Mouse (Mus musculus) layer of hippocampus, adult 2 months (tissue): ENCODE results near the gene Dst. TPM values are rescaled to one million over a fixed set of nuclear protein-coding genes. Genes with fewer than 3 reads are reported as not detected.

Experiments used
- DNase-seq, 2 experiments: peaks; one replicate each; pipeline ENCODE4 v3.0.0; 2022; ENCODE audit warnings: low spot score in 2 of 2
- H3K27ac ChIP-seq: fragments of 200-600 bp; 2 replicates; pipeline ENCODE4 v1.8.1; 2022
- H3K4me3 ChIP-seq: fragments of 200-600 bp; 2 replicates; pipeline ENCODE4 v1.8.1; 2022; ENCODE audit warnings: mild to moderate bottlenecking
- CTCF ChIP-seq: fragments of 200-600 bp; conservative IDR thresholded peaks from 2 replicates; pipeline ENCODE4 v1.8.1; 2022; ENCODE audit warnings: antibody characterized with exemption, mild to moderate bottlenecking, moderate library complexity
- total RNA-seq, 2 experiments: library from RNA; stranded (reverse); gene quantifications; 2 replicates each; pipeline ENCODE4 v1.2.3; 2021

Gene Dst
- total RNA-seq, 2 experiments from 2014 or later = 206 to 207 TPM

- peak; percentile 82 for TF ChIP-seq CTCF
- Histone ChIP-seq H3K4me3 (no peak overlapping the region), H3K27ac (no peak overlapping the region)
- DNase-seq = peak; percentile 44 to 57
Measured at GRCm38 (mm10) chr1:33966328-33966727, 58.3 kb downstream of the Dst start.

- Histone ChIP-seq H3K27ac (no peak overlapping the region), H3K4me3 (no peak overlapping the region)
- no peak for TF ChIP-seq CTCF
- DNase-seq = no peak
Measured at GRCm38 (mm10) chr1:33967206-33967605, 59.2 kb downstream of the Dst start.

GRCm38 (mm10) chr1:33969910-33970309, 61.9 kb downstream of the Dst start:
- no peak overlapping the region for H3K4me3 ChIP-seq
- no peak for DNase-seq
- no peak for TF ChIP-seq CTCF
- no peak overlapping the region for H3K27ac ChIP-seq

- no peak for TF ChIP-seq CTCF
- no peak for DNase-seq
- Histone ChIP-seq H3K4me3 (no peak overlapping the region), H3K27ac (no peak overlapping the region)
Measured at GRCm38 (mm10) chr1:33974401-33974800, 66.4 kb downstream of the Dst start.

- no peak for DNase-seq
- no peak for TF ChIP-seq CTCF
Measured at GRCm38 (mm10) chr1:33975333-33975732, 67.3 kb downstream of the Dst start.

GRCm38 (mm10) chr1:33977832-33978231, 69.8 kb downstream of the Dst start:
- H3K4me3 ChIP-seq = no peak overlapping the region
- H3K27ac ChIP-seq = no peak overlapping the region
- TF ChIP-seq CTCF = no peak
- DNase-seq = no peak

More at GRCm38 (mm10) chr1:33975333-33975732, 67.3 kb downstream of the Dst start:
- Histone ChIP-seq H3K4me3 (no peak overlapping the region), H3K27ac (no peak overlapping the region)

- Histone ChIP-seq H3K4me3 (peak overlapping the region; percentile 36), H3K27ac (peak overlapping the region; percentile 32)
- TF ChIP-seq CTCF = no peak
- no peak for DNase-seq
Measured at GRCm38 (mm10) chr1:33980420-33980819, 72.4 kb downstream of the Dst start.

- DNase-seq = no peak
- TF ChIP-seq CTCF = no peak
- Histone ChIP-seq H3K4me3 (no peak overlapping the region), H3K27ac (no peak overlapping the region)
Measured at GRCm38 (mm10) chr1:33989643-33990042, 81.6 kb downstream of the Dst start.

- no peak overlapping the region for H3K27ac ChIP-seq
- DNase-seq = no peak
- no peak for TF ChIP-seq CTCF
- no peak overlapping the region for H3K4me3 ChIP-seq
Measured at GRCm38 (mm10) chr1:33991067-33991466, 83.0 kb downstream of the Dst start.

- Histone ChIP-seq H3K4me3 (no peak overlapping the region), H3K27ac (no peak overlapping the region)
- no peak for DNase-seq
- no peak for TF ChIP-seq CTCF
Measured at GRCm38 (mm10) chr1:33992810-33993209, 84.8 kb downstream of the Dst start.

GRCm38 (mm10) chr1:33994201-33994600, 86.2 kb downstream of the Dst start:
- TF ChIP-seq CTCF = no peak
- no peak for DNase-seq
- H3K4me3 ChIP-seq = no peak overlapping the region
- H3K27ac ChIP-seq = no peak overlapping the region

- no peak for DNase-seq
- Histone ChIP-seq H3K27ac (no peak overlapping the region), H3K4me3 (no peak overlapping the region)
- no peak for TF ChIP-seq CTCF
Measured at GRCm38 (mm10) chr1:33995386-33995785, 87.4 kb downstream of the Dst start.

- no peak overlapping the region for H3K4me3 ChIP-seq
- no peak for DNase-seq
- TF ChIP-seq CTCF = no peak
- no peak overlapping the region for H3K27ac ChIP-seq
Measured at GRCm38 (mm10) chr1:33996105-33996887, 88.3 kb downstream of the Dst start.

GRCm38 (mm10) chr1:34002321-34002720, 94.3 kb downstream of the Dst start:
- Histone ChIP-seq H3K27ac (no peak overlapping the region), H3K4me3 (no peak overlapping the region)
- no peak for TF ChIP-seq CTCF
- no peak for DNase-seq
